Mouse (Mus musculus) ovary, postnatal 10 days (tissue): ENCODE results near the gene Chrm1.
"Not testable (repeated sequence)": the region's sequence is repeated elsewhere in the genome, so short reads cannot be mapped to it uniquely, and the experiment has no call there.

ENCODE experiments used
- DNase-seq: peaks from one replicate; pipeline ENCODE4 v3.0.0; 2022; ENCODE audit warnings: low spot score

The Chrm1 gene

GRCm38 (mm10) chr19:8718357-8718756 lies 54.8 kb downstream of the Chrm1 start:
- DNase-seq, result no peak

- DNase-seq, result not testable (repeated sequence)
Measured at GRCm38 (mm10) chr19:8719037-8719436, 55.4 kb downstream of the Chrm1 start.

- DNase-seq, result no peak
Measured at GRCm38 (mm10) chr19:8721378-8721777, 57.8 kb downstream of the Chrm1 start.

- no peak for DNase-seq
Measured at GRCm38 (mm10) chr19:8722021-8722420, 58.4 kb downstream of the Chrm1 start.

GRCm38 (mm10) chr19:8722559-8722906 lies 58.9 kb downstream of the Chrm1 start:
- no peak for DNase-seq

GRCm38 (mm10) chr19:8722907-8723573 lies 59.5 kb downstream of the Chrm1 start, which contains the start of gene Slc3a2:
TSS of gene Slc3a2 (minus strand) at chr19:8723369.
- DNase-seq, result peak; percentile 74

- DNase-seq, result no peak
Measured at GRCm38 (mm10) chr19:8723574-8724346, 60.2 kb downstream of the Chrm1 start.

GRCm38 (mm10) chr19:8724392-8724791 lies 60.8 kb downstream of the Chrm1 start:
- no peak for DNase-seq

- no peak for DNase-seq
Measured at GRCm38 (mm10) chr19:8725081-8725613, 61.6 kb downstream of the Chrm1 start.

GRCm38 (mm10) chr19:8726609-8727390 lies 63.2 kb downstream of the Chrm1 start:
- DNase-seq, result no peak

- DNase-seq, result no peak
Measured at GRCm38 (mm10) chr19:8727495-8728114, 64.0 kb downstream of the Chrm1 start.

- not testable (repeated sequence) for DNase-seq
Measured at GRCm38 (mm10) chr19:8728335-8729099, 64.9 kb downstream of the Chrm1 start.
